Mouse (Mus musculus): ENCODE data around the gene Bcat2.

GRCm38 (mm10) chr7:45628364-45629294, 58.7 kb downstream of the Bcat2 start:
- TF ChIP-seq CTCF (IDR thresholded peaks at IDR 0.05; ENCODE audit: control insufficient read depth, insufficient read depth, insufficient replicate concordance, low read depth, low read length) (peak; percentile 81), POLR2A (IDR thresholded peaks at IDR 0.05; ENCODE audit: control insufficient read depth, low read depth, low read length) (peak; percentile 27)

Data from testis, adult 2 months (tissue).